ENCODE assay signal across 8 mouse cellular contexts in genomic region chr7:49616258-49616735, GRCm38 (mm10). TPM values are rescaled to one million over a fixed set of nuclear protein-coding genes. Genes with fewer than 3 reads are reported as not detected.
DNase-seq lines count a peak whose midpoint lies in the region; ATAC-seq and TF ChIP-seq lines count a peak whose summit lies in the region.

No protein-coding gene starts in this region.

- no peak overlapping the region for H3K4me2 ChIP-seq in forebrain, embryonic 13.5 days
- H3K4me2 ChIP-seq in hindbrain, embryonic 16.5 days (ENCODE audit: low read length), result peak overlapping the region; percentile 43; the same call in 1 of the 2 replicates
- H3K4me2 ChIP-seq in limb, embryonic 14.5 days (replicated peaks; ENCODE audit: low read depth, low read length, severe bottlenecking), result peak overlapping the region; percentile 30

- peaks cover 77% of the 10 kb centered on the region for H3K27me3 ChIP-seq in forebrain, embryonic 13.5 days
- H3K27me3 ChIP-seq in hindbrain, embryonic 16.5 days (replicated peaks; ENCODE audit: control insufficient read depth, insufficient read depth, low read length), result peaks cover 39% of the 10 kb centered on the region
- H3K27me3 ChIP-seq in limb, embryonic 14.5 days (ENCODE audit: control insufficient read depth, insufficient read depth, low read length), result no peaks in the 10 kb centered on the region

- H3K4me3 ChIP-seq in forebrain, embryonic 13.5 days, result no peak overlapping the region
- no peak overlapping the region for H3K4me3 ChIP-seq in hindbrain, embryonic 16.5 days (ENCODE audit: low read length)
- H3K4me3 ChIP-seq in limb, embryonic 14.5 days (replicated peaks; ENCODE audit: low read length), result 0 out of 2 replicates have a peak overlapping the region, but pooled peaks have one; percentile 5

- no peak overlapping the region for H3K27ac ChIP-seq in forebrain, embryonic 13.5 days
- H3K27ac ChIP-seq in hindbrain, embryonic 16.5 days (ENCODE audit: low read depth, low read length), result no peak overlapping the region
- no peak overlapping the region for H3K27ac ChIP-seq in limb, embryonic 14.5 days (replicated peaks; ENCODE audit: low read depth, low read length)

- peak; percentile 23 to 46 for DNase-seq in urinary bladder, postnatal 36 days (ENCODE audit: low spot score in 2 of 2)
- DNase-seq in urinary bladder, adult 2 months (ENCODE audit: low spot score), result no peak
- DNase-seq in c-Kit-negative CD71-positive TER-119-positive erythroid progenitor cells, embryonic 14.5 days (ENCODE audit: low read depth, low spot score), result peak; percentile 8
- DNase-seq in limb, embryonic 14.5 days (ENCODE audit: low spot score), result peak; percentile 84
- peak; percentile 29 to 57 for DNase-seq in natural killer cell, adult 2 months (ENCODE audit: low spot score in 2 of 2)
- peak; percentile 66 for DNase-seq in thymus, postnatal 0 days (ENCODE audit: low spot score)

- ATAC-seq in forebrain, embryonic 13.5 days, result peak; percentile 73
- ATAC-seq in hindbrain, embryonic 16.5 days, result peak; percentile 82
- ATAC-seq in limb, embryonic 14.5 days (ENCODE audit: low FRiP score, low read depth), result peak; percentile 76

- H3K4me1 ChIP-seq in forebrain, embryonic 13.5 days, result no peaks in the 10 kb centered on the region
- no peaks in the 10 kb centered on the region for H3K4me1 ChIP-seq in hindbrain, embryonic 16.5 days (ENCODE audit: control insufficient read depth, insufficient read depth, low read depth, low read length)
- H3K4me1 ChIP-seq in limb, embryonic 14.5 days (ENCODE audit: control insufficient read depth, insufficient read depth, low read length), result no peaks in the 10 kb centered on the region

- no peak overlapping the region for H3K9ac ChIP-seq in forebrain, embryonic 13.5 days
- H3K9ac ChIP-seq in hindbrain, embryonic 16.5 days (ENCODE audit: low read depth, low read length), result no peak overlapping the region
- no peak overlapping the region for H3K9ac ChIP-seq in limb, embryonic 14.5 days (ENCODE audit: low read depth, low read length, severe bottlenecking)

- no peak for TF ChIP-seq POLR2A in limb, embryonic 14.5 days (IDR thresholded peaks at IDR 0.05; ENCODE audit: borderline replicate concordance, extremely low read depth, insufficient read depth, insufficient read length)

- 6% methylated on average over 4 of the region's 7 CpGs for WGBS in forebrain, embryonic 13.5 days
- WGBS in hindbrain, embryonic 16.5 days, result 9% methylated on average over 6 of the region's 7 CpGs
- WGBS in limb, embryonic 14.5 days, result 7% methylated on average over 7 of the region's 7 CpGs

- no peaks in the 10 kb centered on the region for H3K36me3 ChIP-seq in forebrain, embryonic 13.5 days (ENCODE audit: poor library complexity, severe bottlenecking)
- no peaks in the 10 kb centered on the region for H3K36me3 ChIP-seq in hindbrain, embryonic 16.5 days (ENCODE audit: control insufficient read depth, insufficient read depth, low read length)
- H3K36me3 ChIP-seq in limb, embryonic 14.5 days (ENCODE audit: control insufficient read depth, insufficient read depth, low read length), result no peaks in the 10 kb centered on the region

- H3K9me3 ChIP-seq in forebrain, embryonic 13.5 days (replicated peaks), result no peaks in the 10 kb centered on the region
- H3K9me3 ChIP-seq in hindbrain, embryonic 16.5 days (ENCODE audit: control insufficient read depth, low read length), result no peaks in the 10 kb centered on the region
- H3K9me3 ChIP-seq in limb, embryonic 14.5 days (ENCODE audit: control insufficient read depth, low read length), result no peaks in the 10 kb centered on the region

RNA-seq across cellular contexts. Expression of gene Dbx1, which starts 20.4 kb away (rescaled TPM):
- not detected in 2 replicates for polyA plus RNA-seq in urinary bladder, adult 2 months (2012; rRNA removed)
- polyA plus RNA-seq in forebrain, embryonic 13.5 days (2015; fragmentation: Nextera tagmentation; extraction: Ambion mirVana), result 7.5 and 10.9 TPM in 2 replicates
- 1.0 and 4.2 TPM in 2 replicates for polyA plus RNA-seq in hindbrain, embryonic 16.5 days (2015; fragmentation: Nextera tagmentation; extraction: Ambion mirVana)
- 3.4 and 4.0 TPM in 2 replicates for polyA plus RNA-seq in limb, embryonic 14.5 days (2012; rRNA removed)
- polyA plus RNA-seq in limb, embryonic 14.5 days (2014; fragmentation: Nextera tagmentation; extraction: Ambion mirVana), result 2.2 and 4.3 TPM in 2 replicates
- 0.05 TPM in 1 of 2 replicates, not detected in the other for polyA plus RNA-seq in thymus, postnatal 0 days (2015; fragmentation: Nextera tagmentation; extraction: Ambion mirVana)
